Mouse (Mus musculus) layer of hippocampus, adult 9-11 months (tissue): ENCODE data around the gene Akr1a1.
"Not testable (repeated sequence)": the region's sequence is repeated elsewhere in the genome, so short reads cannot be mapped to it uniquely, and the experiment has no call there.

Source experiments
- DNase-seq: peaks from one replicate; pipeline ENCODE4 v3.0.0; 2022

The Akr1a1 gene

DNA sequence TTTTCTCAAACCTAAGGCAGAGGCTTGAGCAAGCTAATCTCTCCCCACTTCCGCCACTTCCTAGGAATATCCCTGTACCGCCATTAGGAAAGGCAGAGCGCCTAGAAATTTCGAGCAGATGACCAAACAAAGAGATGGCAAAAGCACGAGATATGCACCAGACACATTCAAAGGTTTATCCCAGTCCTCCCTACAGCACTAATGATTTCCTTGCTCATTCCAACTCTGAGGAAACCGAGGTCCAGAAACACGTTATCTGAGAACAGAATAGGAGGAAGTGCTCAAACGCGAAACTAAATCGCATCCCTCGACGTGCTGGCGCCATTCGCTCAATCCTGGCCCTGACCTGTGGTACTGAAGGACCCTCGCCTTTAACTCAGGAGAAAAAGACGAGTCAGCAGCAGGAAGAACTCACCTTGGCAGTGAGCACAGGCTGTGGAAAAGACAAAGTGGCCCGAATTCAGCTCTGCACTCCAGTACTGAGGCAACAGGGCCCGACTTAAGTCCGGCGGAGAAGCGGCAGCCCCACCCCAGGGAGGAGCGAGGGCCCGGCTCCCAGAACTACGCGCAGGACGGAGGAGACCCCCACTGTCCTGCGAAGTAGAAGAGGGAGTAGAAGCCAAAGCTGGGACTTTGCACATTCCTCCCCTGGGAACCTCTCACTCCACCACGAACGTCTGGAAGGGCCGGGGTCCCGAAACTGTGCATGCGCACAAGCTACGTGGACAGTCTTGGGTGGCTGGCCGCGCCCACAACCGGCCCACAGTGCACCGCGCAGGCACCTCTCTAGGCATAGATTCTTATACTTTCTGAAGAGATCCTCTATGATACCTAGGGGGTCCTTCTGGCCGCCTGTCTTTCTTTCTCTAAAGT, at the start of gene Akr1a1:
TSS of gene Akr1a1 (minus strand) at position 757 of the 873 bp plus-strand sequence.
- peak; percentile 94 for DNase-seq

DNA sequence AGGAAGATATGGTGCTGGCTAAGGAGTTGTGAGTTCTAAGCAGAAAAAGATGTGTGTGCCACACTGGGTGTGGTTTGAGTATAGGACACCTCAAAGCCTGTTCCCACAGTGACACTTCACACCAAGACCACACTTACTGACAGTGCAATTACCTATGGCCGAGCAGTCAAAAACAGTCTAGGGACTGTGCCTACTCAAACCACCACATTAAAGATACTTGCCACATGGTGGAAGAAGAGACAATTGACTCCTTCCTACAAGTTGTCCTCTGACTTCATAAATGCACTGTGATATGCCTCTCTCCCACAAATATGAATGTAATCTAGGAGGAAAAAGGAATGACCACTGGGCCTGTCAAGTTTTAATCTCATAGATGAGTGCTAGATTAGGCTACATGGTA, 49.5 kb upstream of the Akr1a1 start:
- no peak for DNase-seq

DNA sequence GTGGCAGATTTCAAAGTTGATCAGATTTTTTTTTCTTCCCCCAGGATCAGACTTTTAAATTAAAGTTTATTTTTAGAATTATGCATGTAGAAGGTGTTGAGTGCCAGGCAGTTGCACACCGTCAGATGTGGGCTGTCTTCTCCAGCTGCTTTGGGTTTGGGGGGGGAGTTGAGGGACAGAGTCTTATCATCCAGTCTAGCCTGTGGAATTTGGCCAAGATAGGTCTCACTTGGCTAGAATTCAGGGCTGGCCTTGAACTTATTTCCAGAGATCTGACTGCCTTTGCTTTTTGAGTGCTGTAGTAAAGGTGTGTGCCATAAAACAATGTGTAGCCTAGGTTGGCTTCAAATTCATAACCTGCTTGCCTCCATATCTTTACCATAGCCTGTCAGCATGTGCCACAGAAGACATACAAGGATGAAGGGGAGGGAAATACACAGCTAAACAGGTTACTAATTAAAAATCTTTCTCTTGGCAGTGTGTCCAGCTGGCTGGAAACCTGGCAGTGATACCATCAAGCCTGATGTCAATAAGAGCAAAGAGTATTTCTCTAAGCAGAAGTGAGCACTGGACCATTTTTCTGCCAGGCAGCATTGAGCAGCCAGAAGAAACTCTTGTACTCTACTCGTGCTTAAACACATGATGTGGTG, 47.3 kb upstream of the Akr1a1 start:
- no peak for DNase-seq

DNA sequence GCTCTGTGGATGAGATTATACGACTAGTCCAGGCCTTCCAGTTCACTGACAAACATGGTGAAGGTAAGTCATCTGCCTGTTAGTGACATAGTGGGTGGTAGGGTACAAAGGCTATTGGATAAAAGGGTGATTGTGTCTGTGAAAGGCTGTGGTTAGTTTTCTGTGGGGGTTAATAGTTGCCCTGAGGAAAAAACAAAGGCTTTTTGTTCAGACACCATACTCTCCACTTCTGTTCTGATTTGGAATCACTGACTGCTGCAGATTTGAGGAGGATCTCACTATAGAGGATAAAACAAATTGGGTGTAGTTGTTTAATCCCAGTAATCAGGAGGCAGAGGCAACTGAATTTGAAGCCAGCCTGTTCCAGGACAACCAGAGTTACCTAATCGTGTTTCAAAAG, 42.3 kb upstream of the Akr1a1 start:
- no peak for DNase-seq

GRCm38 (mm10) chr4:116692146-116692545, 40.7 kb upstream of the Akr1a1 start:
- no peak for DNase-seq

- DNase-seq, result no peak
Observed at GRCm38 (mm10) chr4:116689309-116689876, 37.9 kb upstream of the Akr1a1 start.

- no peak for DNase-seq
Observed at GRCm38 (mm10) chr4:116687041-116687440, 35.6 kb upstream of the Akr1a1 start.

DNA sequence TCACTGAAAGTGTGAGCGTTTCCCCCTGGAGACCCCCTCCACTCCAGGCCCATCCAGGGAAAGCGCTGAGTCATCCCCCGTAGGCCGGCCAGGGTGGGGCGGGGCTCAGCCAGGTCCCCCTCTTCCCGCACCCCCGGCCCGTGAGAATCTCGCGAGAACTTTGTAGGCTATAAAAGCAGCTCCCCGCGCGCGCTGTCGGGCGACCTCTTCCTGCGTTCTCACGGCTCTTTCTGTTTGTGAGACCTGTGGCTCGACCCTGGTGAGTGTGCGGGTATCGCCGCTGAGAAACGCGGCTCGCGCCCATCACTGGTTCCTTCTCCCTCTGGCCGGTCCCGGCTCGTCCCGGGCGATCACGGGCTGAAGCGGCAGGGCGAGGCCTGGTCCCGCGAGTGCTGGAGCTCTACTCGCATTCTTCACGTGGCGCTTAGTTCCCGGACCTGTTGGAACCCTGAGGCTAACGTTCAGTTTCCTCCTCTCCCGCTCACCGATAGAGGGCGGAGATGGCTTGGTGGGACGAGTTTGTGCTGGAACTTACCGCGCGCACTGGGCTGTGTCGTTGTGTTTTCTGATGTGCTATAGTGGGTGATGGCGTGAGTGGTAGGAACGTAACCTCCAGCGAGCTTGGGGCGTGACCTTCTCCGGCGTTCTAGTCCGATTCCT, 34.1 kb upstream of the Akr1a1 start, which contains the start of gene Prdx1:
TSS of gene Prdx1 (plus strand) at position 143 of the 660 bp plus-strand sequence.
- DNase-seq, result peak; percentile 89

DNA sequence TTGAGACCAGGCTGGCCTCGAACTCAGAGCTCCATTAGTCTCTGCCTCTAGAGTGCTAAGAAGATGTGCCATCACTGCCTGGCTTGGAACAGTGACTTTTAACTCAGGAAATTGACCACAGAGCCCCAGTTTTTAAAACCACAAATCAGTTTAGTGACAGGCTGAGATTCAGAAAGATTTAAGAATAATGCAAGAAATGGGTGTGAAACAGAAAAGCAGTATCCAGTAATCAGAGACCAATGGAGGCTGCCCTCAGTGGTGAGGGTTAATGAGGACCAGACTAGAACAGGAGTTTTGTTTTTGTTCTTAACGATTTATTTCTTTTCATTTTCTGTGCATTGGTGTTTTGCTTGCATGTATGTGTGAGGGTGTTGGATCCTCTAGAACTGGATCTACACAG, 33.2 kb upstream of the Akr1a1 start:
- DNase-seq, result no peak

DNA sequence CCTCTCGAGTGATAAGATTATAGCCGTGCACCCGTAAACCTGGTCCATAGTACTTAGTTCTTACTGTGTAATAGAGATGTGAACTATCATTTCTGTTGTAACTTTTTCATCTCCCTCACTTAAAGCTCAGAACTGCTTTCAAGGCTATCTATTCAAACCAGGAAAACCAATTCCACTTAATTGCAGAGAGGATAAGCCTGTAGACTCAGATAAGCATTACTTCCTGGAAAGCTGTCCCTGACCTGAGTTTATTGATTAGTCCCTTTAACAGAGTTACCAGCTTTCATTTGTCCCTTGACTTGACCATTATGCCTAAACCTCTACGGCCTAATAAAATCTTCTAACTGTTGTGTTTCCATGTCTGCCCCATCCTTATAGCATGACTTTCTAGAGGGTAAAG, 32.5 kb upstream of the Akr1a1 start:
- no peak for DNase-seq

GRCm38 (mm10) chr4:116680521-116680920, 29.0 kb upstream of the Akr1a1 start:
- not testable (repeated sequence) for DNase-seq

DNA sequence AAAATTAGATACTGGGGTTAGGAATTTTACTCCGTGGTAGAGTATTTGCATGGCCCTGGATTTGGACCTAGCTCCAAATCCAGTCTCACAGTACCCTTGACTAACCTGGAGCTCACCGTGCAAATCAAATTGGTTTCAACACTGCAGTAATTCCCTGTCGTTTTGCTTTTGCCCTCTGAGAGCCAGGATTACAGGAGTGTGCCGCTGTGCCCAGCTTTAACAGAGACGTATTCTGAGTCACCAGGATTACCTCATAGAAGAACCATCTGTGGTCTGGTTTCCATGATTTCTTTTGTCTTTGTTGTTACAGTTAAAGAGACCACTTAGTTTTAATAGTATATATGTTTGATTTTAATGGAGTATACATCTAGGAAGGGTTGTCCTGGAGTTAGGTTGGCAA, 27.7 kb upstream of the Akr1a1 start:
- no peak for DNase-seq

DNA sequence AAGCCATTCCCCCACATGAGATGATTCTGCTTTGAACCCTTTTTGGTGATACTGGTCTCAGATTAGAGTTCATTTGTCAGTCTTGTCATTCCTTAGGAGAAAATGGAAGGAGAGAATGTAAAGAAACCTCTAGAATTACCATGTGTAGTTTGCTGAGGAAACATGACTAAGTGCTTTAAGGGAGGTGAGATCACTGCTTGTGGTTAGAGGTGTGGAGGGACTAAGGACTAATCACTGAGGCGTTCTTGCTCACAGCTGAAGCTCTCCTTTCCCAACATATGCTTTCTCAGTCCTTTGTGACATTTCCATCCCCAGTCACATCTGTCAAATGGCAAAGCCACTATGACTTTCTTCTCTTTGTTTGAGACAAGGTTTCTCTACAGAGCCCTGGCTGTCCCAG, 26.3 kb upstream of the Akr1a1 start:
- DNase-seq, result no peak

DNA sequence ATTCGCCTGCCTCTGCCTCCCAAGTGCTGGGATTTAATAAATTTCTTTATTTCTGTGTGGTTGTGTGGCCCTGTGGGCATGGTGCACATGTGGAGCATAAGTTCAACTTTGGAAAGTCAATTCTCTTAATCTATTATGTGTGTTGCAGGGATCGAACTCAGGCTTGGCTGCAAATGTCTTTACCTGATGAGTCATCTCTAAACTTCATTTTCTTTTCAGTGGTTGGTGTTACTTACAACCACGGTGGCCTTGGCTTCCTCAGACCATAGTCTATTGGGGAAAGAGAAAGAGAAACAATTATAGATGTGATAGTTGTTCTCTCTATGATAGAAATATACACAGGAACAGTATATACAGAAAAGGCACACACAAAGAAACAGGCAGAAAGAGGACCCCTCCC, 24.5 kb upstream of the Akr1a1 start:
- DNase-seq, result no peak

GRCm38 (mm10) chr4:116674761-116675160, 23.3 kb upstream of the Akr1a1 start:
- DNase-seq, result not testable (repeated sequence)

DNA sequence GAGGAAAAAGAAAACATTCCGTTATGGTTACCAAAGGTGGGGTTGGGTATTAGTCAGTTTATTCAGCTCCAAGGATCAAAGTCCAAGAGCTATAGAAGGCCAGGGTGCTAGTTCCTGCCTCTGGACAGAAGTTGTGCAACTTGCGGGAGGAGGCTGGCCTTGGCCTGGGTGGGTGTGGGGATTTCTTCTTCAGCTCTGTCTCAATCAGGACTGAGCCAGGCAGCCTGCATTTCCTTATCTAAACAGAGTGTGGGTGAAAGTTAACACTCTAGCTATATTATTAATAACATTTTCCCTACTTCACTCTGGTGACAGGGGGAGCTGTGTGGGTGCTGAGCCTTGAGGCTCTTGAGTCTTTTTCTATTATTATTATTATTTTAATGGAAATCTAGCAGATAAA, 21.3 kb upstream of the Akr1a1 start:
- DNase-seq, result peak; percentile 44

DNA sequence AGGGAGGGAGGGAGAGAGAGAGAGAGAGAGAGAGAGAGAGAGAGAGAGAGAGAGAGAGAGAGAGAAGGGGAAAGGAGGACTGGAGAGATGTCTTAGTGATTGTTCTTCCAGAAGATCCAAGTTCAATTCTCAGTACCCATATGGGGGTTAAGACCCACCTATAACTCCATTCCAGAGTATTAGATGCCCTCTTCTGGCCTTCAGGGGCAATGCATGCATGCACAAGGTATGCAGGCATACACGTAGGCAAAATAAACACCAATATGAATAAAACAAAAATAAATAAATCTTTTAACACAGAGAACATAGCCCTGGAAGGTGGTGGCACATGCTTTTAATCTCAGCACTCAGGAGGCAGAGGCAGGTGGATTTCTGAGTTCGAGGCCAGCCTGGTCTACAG, 17.8 kb upstream of the Akr1a1 start:
- no peak for DNase-seq

- DNase-seq, result peak; percentile 52
Observed at GRCm38 (mm10) chr4:116668145-116668544, 16.7 kb upstream of the Akr1a1 start.

DNA sequence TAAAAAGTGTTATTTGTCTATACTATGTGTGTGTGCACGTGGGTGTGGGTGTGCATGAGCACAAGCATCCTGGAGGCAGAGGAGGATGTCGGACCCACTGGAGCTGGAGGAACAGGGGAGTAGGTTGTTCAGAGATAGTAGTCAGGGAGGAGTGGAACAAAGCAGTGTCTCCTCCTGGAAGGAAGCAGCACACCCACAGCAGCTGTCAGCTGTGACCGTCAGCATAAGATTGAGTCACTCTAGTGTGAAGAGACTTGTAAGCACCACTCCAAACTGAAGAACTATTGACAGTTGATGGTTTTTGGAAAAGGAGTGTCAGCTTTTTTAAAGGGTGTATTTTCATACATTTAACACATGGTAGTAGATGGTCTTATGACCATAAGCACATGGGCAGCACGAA, 15.1 kb upstream of the Akr1a1 start:
- no peak for DNase-seq

GRCm38 (mm10) chr4:116661998-116662397, 10.5 kb upstream of the Akr1a1 start:
- no peak for DNase-seq

DNA sequence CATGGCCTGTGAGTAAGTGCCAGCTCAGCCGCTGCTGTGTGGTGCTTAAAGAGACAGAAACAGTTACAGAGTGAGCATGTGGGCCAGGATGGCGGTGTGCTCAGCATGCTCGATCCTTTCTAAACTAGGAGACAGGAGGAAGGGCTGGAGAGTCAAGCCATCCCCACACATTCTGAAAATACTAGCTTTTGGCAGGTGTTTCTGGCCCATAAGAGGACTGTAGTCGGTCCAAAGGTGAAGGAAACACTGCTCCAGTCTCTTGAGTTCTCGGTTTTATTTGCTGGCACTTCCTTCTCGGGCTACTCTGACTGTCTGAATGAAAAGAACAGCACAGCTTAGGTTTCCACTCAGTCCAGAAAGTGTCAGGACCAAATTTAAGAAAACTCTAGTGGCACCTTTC, 9.3 kb upstream of the Akr1a1 start:
- no peak for DNase-seq

GRCm38 (mm10) chr4:116659916-116660315, 8.4 kb upstream of the Akr1a1 start:
- not testable (repeated sequence) for DNase-seq

DNA sequence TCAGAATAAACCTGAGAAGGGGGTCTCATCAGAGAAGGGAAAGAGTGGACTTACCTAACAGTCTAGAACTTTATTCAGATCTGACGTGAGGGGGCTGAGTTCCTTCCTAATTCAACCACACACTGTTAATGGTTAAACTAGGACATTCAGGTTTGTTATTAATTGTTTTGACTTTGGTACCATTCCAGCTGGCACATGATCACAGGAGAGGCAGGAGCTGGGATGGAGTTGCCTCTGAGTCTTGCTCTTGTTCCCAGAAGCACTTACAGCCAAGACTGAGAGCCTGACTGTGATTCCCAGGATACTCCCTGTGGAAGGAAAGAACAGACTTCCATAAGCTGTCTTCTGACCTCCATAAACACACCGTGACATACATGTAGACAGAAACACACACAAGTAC, 8.0 kb upstream of the Akr1a1 start:
- no peak for DNase-seq
